Mouse (Mus musculus) spleen, adult 12 weeks (tissue): ENCODE results near the gene Plppr3.
A peak's percentile ranks its signal among the peaks of the same experiment; 100 is the strongest.

Experiments used
- DNase-seq: peaks from one replicate; pipeline ENCODE4 v3.0.0; 2022; ENCODE audit warnings: low spot score

The Plppr3 gene

DNA sequence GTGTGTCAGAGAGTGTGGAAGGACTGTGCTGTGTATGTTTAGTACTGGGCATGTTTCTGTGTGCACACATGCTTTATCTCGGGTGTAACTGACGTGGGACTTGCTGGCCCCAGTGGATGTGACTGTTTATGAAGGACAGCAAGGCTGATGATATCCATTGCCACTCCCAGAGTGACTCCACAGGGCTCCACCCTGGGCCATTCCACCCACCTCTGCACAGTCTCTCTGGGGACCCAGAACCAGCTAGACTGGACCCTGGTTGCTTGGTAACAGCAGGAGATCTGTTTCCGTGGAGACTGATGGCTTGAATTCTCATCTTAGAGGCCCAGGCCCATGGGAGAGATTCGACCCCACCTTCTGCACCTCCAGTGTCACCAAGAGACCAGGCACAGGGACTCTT, 56.2 kb downstream of the Plppr3 start:
- no peak for DNase-seq

DNA sequence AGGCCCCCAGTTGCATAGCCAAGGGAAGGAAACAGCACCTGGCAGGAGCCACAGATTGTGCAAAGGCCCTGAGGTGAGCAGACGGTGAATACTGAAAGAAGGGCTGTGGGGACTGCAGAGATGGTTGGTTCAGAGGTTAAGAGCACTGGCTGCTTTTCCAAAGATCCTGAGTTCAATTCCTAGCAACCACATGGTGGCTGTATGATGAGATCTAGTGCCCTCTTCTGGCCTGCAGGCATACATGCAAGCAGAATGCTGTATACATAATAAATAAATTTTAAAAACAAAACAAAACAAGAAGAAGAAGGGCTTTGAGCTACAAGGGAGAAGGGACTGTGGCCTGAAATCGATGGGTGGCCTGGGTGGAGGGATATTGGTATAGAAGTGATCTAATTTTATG, 57.3 kb downstream of the Plppr3 start:
- no peak for DNase-seq

DNA sequence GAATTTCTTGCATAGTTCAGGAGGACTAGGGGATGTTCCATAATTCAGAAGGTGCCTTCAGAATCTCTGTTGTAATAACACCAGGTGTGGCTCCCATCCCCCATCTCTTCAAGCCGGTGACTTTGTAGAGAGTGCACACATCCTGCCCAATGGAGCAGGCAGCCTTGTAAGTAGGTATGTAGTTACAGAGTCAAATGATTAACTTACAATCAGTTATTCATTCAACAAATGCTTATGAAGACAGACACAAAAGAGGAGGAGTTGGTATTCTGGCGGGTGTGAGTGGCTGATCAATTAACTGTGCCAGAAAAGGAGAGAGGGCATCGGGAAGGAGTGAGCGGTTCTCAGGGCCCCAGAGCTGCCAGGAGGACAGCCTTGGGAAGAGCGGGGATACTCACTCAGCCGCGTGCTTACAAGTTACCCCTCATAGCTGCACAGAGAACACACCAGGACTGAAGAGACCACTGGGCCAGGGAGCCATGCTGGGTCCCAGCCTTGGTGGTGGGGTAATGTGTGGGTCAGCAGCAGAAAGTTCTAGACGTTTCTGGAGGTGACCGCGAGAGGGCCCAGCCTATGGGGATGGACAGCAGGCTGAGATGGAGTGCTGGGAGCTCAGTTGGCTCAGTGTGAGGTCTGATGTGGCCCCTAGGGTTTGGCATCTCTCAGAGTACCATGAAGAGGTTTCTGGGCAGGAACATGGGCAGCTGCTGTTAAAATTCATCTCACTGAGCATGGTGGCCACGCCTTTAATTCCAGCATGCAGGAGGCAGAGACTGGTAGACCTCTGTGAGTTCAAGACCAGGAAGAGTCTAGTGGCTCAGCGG, 58.6 kb downstream of the Plppr3 start:
- no peak for DNase-seq

DNA sequence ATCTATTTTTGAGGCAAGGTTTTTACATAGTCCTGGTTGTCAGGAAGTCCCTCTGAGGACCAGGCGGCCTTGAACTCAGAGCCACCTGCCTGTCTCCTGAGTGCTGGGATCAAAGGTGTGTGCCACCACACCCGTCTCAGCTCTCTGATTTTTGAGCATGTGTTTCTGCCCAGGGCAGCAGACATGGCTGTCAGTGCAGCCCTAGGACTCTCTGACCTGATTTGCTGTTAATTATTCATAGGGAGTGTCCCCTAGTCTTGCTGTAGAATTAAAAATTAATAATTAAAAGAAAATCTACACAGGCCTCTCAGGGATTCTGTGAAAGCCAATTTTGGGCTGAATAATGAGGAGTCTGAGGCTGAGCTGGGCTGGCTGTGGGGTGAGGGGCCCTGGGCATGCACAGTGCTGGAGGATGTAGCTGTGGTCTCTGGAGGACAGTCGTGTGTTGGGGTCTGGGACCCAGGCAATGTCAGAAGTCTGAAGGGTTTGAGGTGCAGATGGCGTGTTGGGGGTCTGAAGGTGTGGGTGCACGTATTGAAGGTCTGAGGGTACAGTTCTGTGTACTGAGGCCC, 60.1 kb downstream of the Plppr3 start:
- no peak for DNase-seq

DNA sequence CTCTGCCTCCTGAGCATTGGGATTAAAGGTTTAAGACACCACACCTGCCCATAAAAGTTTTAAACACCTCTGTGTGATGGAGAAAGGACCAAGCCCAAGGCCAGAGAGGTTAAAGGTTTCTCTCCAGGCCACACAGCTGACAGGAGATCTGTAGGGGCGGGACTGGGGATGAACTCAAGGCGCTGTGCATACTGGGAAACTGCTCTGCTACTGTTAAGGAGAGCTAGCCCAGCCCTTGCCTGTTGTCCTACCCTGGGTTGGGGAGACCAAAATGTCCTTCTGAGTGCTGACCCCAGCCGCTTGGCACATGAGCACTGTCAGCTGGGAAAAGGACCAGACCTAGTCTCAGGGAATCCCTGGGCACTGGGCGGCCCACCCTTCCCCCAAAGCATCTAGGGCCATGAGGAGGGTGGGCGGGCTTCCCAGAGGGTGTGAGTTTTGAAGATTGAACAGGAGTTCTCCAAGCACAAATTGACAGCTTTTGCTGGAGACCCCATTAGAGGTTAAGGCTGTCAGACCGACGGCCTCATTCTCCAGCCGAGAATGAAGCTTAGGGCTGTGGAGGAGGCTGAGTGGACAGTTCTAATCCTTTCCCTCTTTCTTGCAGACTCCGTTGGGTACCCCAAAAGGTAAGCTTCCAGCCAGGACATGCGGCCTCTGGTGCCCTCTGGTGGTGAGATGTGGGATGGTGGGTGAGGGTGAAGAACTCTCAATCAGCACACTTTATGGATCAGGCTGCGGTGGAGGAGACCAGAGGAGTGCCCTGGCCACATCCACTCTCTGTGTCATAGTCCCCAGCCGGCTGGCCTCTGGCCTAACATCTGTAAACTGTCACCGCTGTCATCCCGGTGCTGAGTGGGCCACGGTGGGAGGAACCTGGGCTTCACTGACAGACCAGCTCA, 62.4 kb downstream of the Plppr3 start:
- DNase-seq = peak; percentile 70
